Mouse (Mus musculus): ENCODE data around the gene Nup133. TPM values are rescaled to one million over a fixed set of nuclear protein-coding genes. Genes with fewer than 3 reads are reported as not detected.

The Nup133 gene
- polyA plus RNA-seq, 1 experiment from 2014 or later: 47.4 TPM

GRCm38 (mm10) chr8:123982291-123982793 lies 33.3 kb upstream of the Nup133 start:
- Histone ChIP-seq H3K36me3 (ENCODE audit: control insufficient read depth, insufficient read depth, low read length) (peaks cover 4% of the 10 kb centered on the region; the same call in 1 of the 2 replicates), H3K27ac (ENCODE audit: low read depth, low read length) (peak overlapping the region; percentile 98), H3K9ac (ENCODE audit: low read depth, low read length) (peak overlapping the region; percentile 86), H3K9me3 (ENCODE audit: control insufficient read depth, low read length) (no peaks in the 10 kb centered on the region), H3K4me1 (replicated peaks; ENCODE audit: control insufficient read depth, insufficient read depth, low read length) (peaks cover 46% of the 10 kb centered on the region), H3K4me2 (peak overlapping the region; percentile 88), H3K4me3 (ENCODE audit: low read depth, low read length) (peak overlapping the region; percentile 83), H3K27me3 (replicated peaks; ENCODE audit: control insufficient read depth, insufficient read depth, low read length) (no peaks in the 10 kb centered on the region)
- peak; percentile 76 for DNase-seq (ENCODE audit: low spot score)
- ATAC-seq (replicated peaks; ENCODE audit: low FRiP score): no peak
- WGBS: under 1% methylated on average over 48 of the region's 48 CpGs

- peak overlapping the region; percentile 98 for H3K27ac ChIP-seq (ENCODE audit: low read depth, low read length)
- DNase-seq (ENCODE audit: low spot score): no peak
- peak overlapping the region; percentile 83 for H3K4me3 ChIP-seq (ENCODE audit: low read depth, low read length)
- ATAC-seq (replicated peaks; ENCODE audit: low FRiP score): no peak
- H3K9ac ChIP-seq (ENCODE audit: low read depth, low read length): peak overlapping the region; percentile 86
- no peaks in the 10 kb centered on the region for H3K27me3 ChIP-seq (replicated peaks; ENCODE audit: control insufficient read depth, insufficient read depth, low read length)
- peaks cover 47% of the 10 kb centered on the region for H3K4me1 ChIP-seq (replicated peaks; ENCODE audit: control insufficient read depth, insufficient read depth, low read length)
- H3K36me3 ChIP-seq (ENCODE audit: control insufficient read depth, insufficient read depth, low read length): peaks cover 4% of the 10 kb centered on the region; the same call in 1 of the 2 replicates
- no peaks in the 10 kb centered on the region for H3K9me3 ChIP-seq (ENCODE audit: control insufficient read depth, low read length)
- H3K4me2 ChIP-seq: peak overlapping the region; percentile 88
- 52% methylated on average over 4 of the region's 4 CpGs for WGBS
These were observed 32.6 kb upstream of the Nup133 start for GRCm38 (mm10) chr8:123981674-123982073.

- peaks cover 10% of the 10 kb centered on the region for H3K36me3 ChIP-seq (ENCODE audit: control insufficient read depth, insufficient read depth, low read length)
- H3K4me2 ChIP-seq: peak overlapping the region; percentile 88
- peak overlapping the region; percentile 98 for H3K27ac ChIP-seq (ENCODE audit: low read depth, low read length)
- ATAC-seq (replicated peaks; ENCODE audit: low FRiP score): no peak
- peak overlapping the region; percentile 86 for H3K9ac ChIP-seq (ENCODE audit: low read depth, low read length)
- no peak for DNase-seq (ENCODE audit: low spot score)
- 34% methylated on average over 4 of the region's 4 CpGs for whole genome bisulfite sequencing
- H3K4me3 ChIP-seq (ENCODE audit: low read depth, low read length): peak overlapping the region; percentile 83
- H3K9me3 ChIP-seq (ENCODE audit: control insufficient read depth, low read length): no peaks in the 10 kb centered on the region
- H3K27me3 ChIP-seq (replicated peaks; ENCODE audit: control insufficient read depth, insufficient read depth, low read length): no peaks in the 10 kb centered on the region
- peaks cover 46% of the 10 kb centered on the region for H3K4me1 ChIP-seq (replicated peaks; ENCODE audit: control insufficient read depth, insufficient read depth, low read length)
These were observed 31.2 kb upstream of the Nup133 start for GRCm38 (mm10) chr8:123980239-123980638.

- Histone ChIP-seq H3K4me1 (replicated peaks; ENCODE audit: control insufficient read depth, insufficient read depth, low read length) (peaks cover 46% of the 10 kb centered on the region), H3K27me3 (replicated peaks; ENCODE audit: control insufficient read depth, insufficient read depth, low read length) (no peaks in the 10 kb centered on the region), H3K27ac (ENCODE audit: low read depth, low read length) (peak overlapping the region; percentile 98), H3K9me3 (ENCODE audit: control insufficient read depth, low read length) (no peaks in the 10 kb centered on the region), H3K36me3 (ENCODE audit: control insufficient read depth, insufficient read depth, low read length) (peaks cover 16% of the 10 kb centered on the region), H3K4me2 (peak overlapping the region; percentile 88), H3K9ac (ENCODE audit: low read depth, low read length) (peak overlapping the region; percentile 86), H3K4me3 (ENCODE audit: low read depth, low read length) (peak overlapping the region; percentile 83)
- 16% methylated on average over 8 of the region's 8 CpGs for WGBS
- DNase-seq (ENCODE audit: low spot score) (peak; percentile 63), ATAC-seq (replicated peaks; ENCODE audit: low FRiP score) (peak; percentile 90)
These were observed 29.9 kb upstream of the Nup133 start for GRCm38 (mm10) chr8:123978926-123979325.

GRCm38 (mm10) chr8:123978166-123978838 lies 29.2 kb upstream of the Nup133 start:
- 48% methylated on average over 14 of the region's 14 CpGs for WGBS
- DNase-seq (ENCODE audit: low spot score) (no peak), ATAC-seq (replicated peaks; ENCODE audit: low FRiP score) (no peak)
- Histone ChIP-seq H3K27me3 (replicated peaks; ENCODE audit: control insufficient read depth, insufficient read depth, low read length) (no peaks in the 10 kb centered on the region), H3K9me3 (ENCODE audit: control insufficient read depth, low read length) (no peaks in the 10 kb centered on the region), H3K4me1 (replicated peaks; ENCODE audit: control insufficient read depth, insufficient read depth, low read length) (peaks cover 44% of the 10 kb centered on the region), H3K27ac (ENCODE audit: low read depth, low read length) (peak overlapping the region; percentile 98), H3K4me3 (ENCODE audit: low read depth, low read length) (peak overlapping the region; percentile 83), H3K9ac (ENCODE audit: low read depth, low read length) (peak overlapping the region; percentile 67), H3K4me2 (peak overlapping the region; percentile 88), H3K36me3 (ENCODE audit: control insufficient read depth, insufficient read depth, low read length) (peaks cover 19% of the 10 kb centered on the region)

- WGBS: 90% methylated on average over 4 of the region's 4 CpGs
- peaks cover 22% of the 10 kb centered on the region for H3K36me3 ChIP-seq (ENCODE audit: control insufficient read depth, insufficient read depth, low read length)
- DNase-seq (ENCODE audit: low spot score) (no peak), ATAC-seq (replicated peaks; ENCODE audit: low FRiP score) (no peak)
- H3K9me3 ChIP-seq (ENCODE audit: control insufficient read depth, low read length): no peaks in the 10 kb centered on the region
- peaks cover 51% of the 10 kb centered on the region for H3K4me1 ChIP-seq (replicated peaks; ENCODE audit: control insufficient read depth, insufficient read depth, low read length)
- peak overlapping the region; percentile 83 for H3K4me3 ChIP-seq (ENCODE audit: low read depth, low read length)
- no peaks in the 10 kb centered on the region for H3K27me3 ChIP-seq (replicated peaks; ENCODE audit: control insufficient read depth, insufficient read depth, low read length)
- peak overlapping the region; percentile 67 for H3K9ac ChIP-seq (ENCODE audit: low read depth, low read length)
- peak overlapping the region; percentile 88 for H3K4me2 ChIP-seq
- peak overlapping the region; percentile 98; the same call in 1 of the 2 replicates for H3K27ac ChIP-seq (ENCODE audit: low read depth, low read length)
These were observed 28.4 kb upstream of the Nup133 start for GRCm38 (mm10) chr8:123977499-123977898.

GRCm38 (mm10) chr8:123973495-123973894 lies 24.4 kb upstream of the Nup133 start:
- H3K27ac ChIP-seq (ENCODE audit: low read depth, low read length): no peak overlapping the region; the same call in 1 of the 2 replicates
- no peaks in the 10 kb centered on the region for H3K27me3 ChIP-seq (replicated peaks; ENCODE audit: control insufficient read depth, insufficient read depth, low read length)
- peak overlapping the region; percentile 18 for H3K4me2 ChIP-seq
- H3K4me1 ChIP-seq (replicated peaks; ENCODE audit: control insufficient read depth, insufficient read depth, low read length): peaks cover 43% of the 10 kb centered on the region
- no peaks in the 10 kb centered on the region for H3K9me3 ChIP-seq (ENCODE audit: control insufficient read depth, low read length)
- peaks cover 32% of the 10 kb centered on the region for H3K36me3 ChIP-seq (ENCODE audit: control insufficient read depth, insufficient read depth, low read length)
- DNase-seq (ENCODE audit: low spot score) (no peak), ATAC-seq (replicated peaks; ENCODE audit: low FRiP score) (no peak)
- peak overlapping the region; percentile 25; the same call in 1 of the 2 replicates for H3K9ac ChIP-seq (ENCODE audit: low read depth, low read length)
- 75% methylated on average over 1 of the region's 1 CpGs for WGBS
- H3K4me3 ChIP-seq (ENCODE audit: low read depth, low read length): no peak overlapping the region

- H3K4me1 ChIP-seq (replicated peaks; ENCODE audit: control insufficient read depth, insufficient read depth, low read length): peaks cover 14% of the 10 kb centered on the region
- DNase-seq (ENCODE audit: low spot score) (no peak), ATAC-seq (replicated peaks; ENCODE audit: low FRiP score) (no peak)
- peaks cover 29% of the 10 kb centered on the region for H3K36me3 ChIP-seq (ENCODE audit: control insufficient read depth, insufficient read depth, low read length)
- WGBS: 81% methylated on average over 2 of the region's 2 CpGs
- no peaks in the 10 kb centered on the region for H3K9me3 ChIP-seq (ENCODE audit: control insufficient read depth, low read length)
- no peak overlapping the region for H3K4me2 ChIP-seq
- no peaks in the 10 kb centered on the region for H3K27me3 ChIP-seq (replicated peaks; ENCODE audit: control insufficient read depth, insufficient read depth, low read length)
- H3K27ac ChIP-seq (ENCODE audit: low read depth, low read length): no peak overlapping the region
- no peak overlapping the region for H3K4me3 ChIP-seq (ENCODE audit: low read depth, low read length)
- no peak overlapping the region for H3K9ac ChIP-seq (ENCODE audit: low read depth, low read length)
These were observed 17.8 kb upstream of the Nup133 start for GRCm38 (mm10) chr8:123966896-123967295.

- Histone ChIP-seq H3K27ac (ENCODE audit: low read depth, low read length) (no peak overlapping the region), H3K36me3 (ENCODE audit: control insufficient read depth, insufficient read depth, low read length) (peaks cover 46% of the 10 kb centered on the region), H3K4me3 (ENCODE audit: low read depth, low read length) (no peak overlapping the region), H3K4me1 (replicated peaks; ENCODE audit: control insufficient read depth, insufficient read depth, low read length) (no peaks in the 10 kb centered on the region; the same call in 1 of the 2 replicates), H3K9me3 (ENCODE audit: control insufficient read depth, low read length) (no peaks in the 10 kb centered on the region), H3K9ac (ENCODE audit: low read depth, low read length) (no peak overlapping the region), H3K27me3 (replicated peaks; ENCODE audit: control insufficient read depth, insufficient read depth, low read length) (no peaks in the 10 kb centered on the region), H3K4me2 (no peak overlapping the region)
- 69% methylated on average over 1 of the region's 1 CpGs for WGBS
- DNase-seq (ENCODE audit: low spot score): no peak
- no peak for ATAC-seq (replicated peaks; ENCODE audit: low FRiP score)
These were observed 12.3 kb upstream of the Nup133 start for GRCm38 (mm10) chr8:123961371-123961770.

Measured in liver, embryonic 11.5 days (tissue).